Mouse (Mus musculus) left cerebral cortex, adult 2 months (tissue): ENCODE measurements around the gene Sephs2. TPM values are rescaled to one million over a fixed set of nuclear protein-coding genes. Genes with fewer than 3 reads are reported as not detected.
"Not testable (repeated sequence)": the region's sequence is repeated elsewhere in the genome, so short reads cannot be mapped to it uniquely, and the experiment has no call there.

Experiments used
- DNase-seq, 2 experiments: peaks; one replicate each; pipeline ENCODE4 v3.0.0; 2021 to 2022; ENCODE audit warnings: low spot score in 2 of 2, mixed read lengths in 1 of 2; ENCODE audit errors: extremely low spot score in 1 of 2
- H3K27ac ChIP-seq: fragments of 200-600 bp; 2 replicates; pipeline ENCODE4 v1.8.1; 2022
- H3K4me3 ChIP-seq: fragments of 200-600 bp; 2 replicates; pipeline ENCODE4 v1.8.1; 2022
- CTCF ChIP-seq: fragments of 200-600 bp; IDR thresholded peaks from 2 replicates; pipeline ENCODE4 v1.8.1; 2022; ENCODE audit warnings: antibody characterized with exemption, mild to moderate bottlenecking, moderate library complexity
- intact Hi-C: fragments of 180-260 bp; cut with DNase I; formaldehyde crosslinking; loops from one replicate; pipeline ENCODE4 v1.15.1; 2025
- total RNA-seq, 2 experiments: library from RNA; stranded (reverse); gene quantifications; 2 replicates each; pipeline ENCODE4 v1.2.3; 2021

Sephs2 gene
- total RNA-seq, 2 experiments from 2014 or later: 33.0 to 39.8 TPM

GRCm38 (mm10) chr7:127252414-127252813 is 21.4 kb downstream of the Sephs2 start:
- DNase-seq: no peak
- Histone ChIP-seq H3K27ac (no peak overlapping the region; the same call in 1 of the 2 replicates), H3K4me3 (no peak overlapping the region)
- intact Hi-C loops: no loop called here
- peak; percentile 61 for TF ChIP-seq CTCF

- DNase-seq, H3K27ac ChIP-seq, intact Hi-C loops, H3K4me3 ChIP-seq: not testable (repeated sequence)
Measured at GRCm38 (mm10) chr7:127250511-127250910, 23.3 kb downstream of the Sephs2 start.

- no peak for DNase-seq
- H3K27ac ChIP-seq: peak overlapping the region; percentile 97
- intact Hi-C loops: no loop called here
- peak overlapping the region; percentile 93 for H3K4me3 ChIP-seq
- TF ChIP-seq CTCF: no peak
Measured at GRCm38 (mm10) chr7:127244658-127245510, 29.0 kb downstream of the Sephs2 start.

- peak; percentile 27 for TF ChIP-seq CTCF
- peak within 1 kb of the TSS; percentile 93 for H3K4me3 ChIP-seq
- H3K27ac ChIP-seq: peak within 1 kb of the TSS; percentile 97
- intact Hi-C loops: no loop called here
- DNase-seq: peak; percentile 92 to 93
Measured at GRCm38 (mm10) chr7:127243870-127244657, 29.8 kb downstream of the Sephs2 start, which contains the start of gene Zfp771. Zfp771 (plus strand) TSS chr7:127244274.

- no peak for DNase-seq
- Histone ChIP-seq H3K4me3 (peak overlapping the region; percentile 93; the same call in 1 of the 2 replicates), H3K27ac (peak overlapping the region; percentile 97)
- intact Hi-C loops: no loop called here
- TF ChIP-seq CTCF: no peak; the same call in 1 of the 2 replicates
Measured at GRCm38 (mm10) chr7:127243361-127243867, 30.4 kb downstream of the Sephs2 start.

- Histone ChIP-seq H3K27ac (no peak overlapping the region), H3K4me3 (no peak overlapping the region)
- no peak for TF ChIP-seq CTCF
- intact Hi-C loops: no loop called here
- DNase-seq: no peak
Measured at GRCm38 (mm10) chr7:127234777-127235176, 39.1 kb downstream of the Sephs2 start.

GRCm38 (mm10) chr7:127233765-127234164 is 40.1 kb downstream of the Sephs2 start:
- no peak for TF ChIP-seq CTCF
- DNase-seq: no peak
- intact Hi-C loops: no loop called here
- H3K4me3 ChIP-seq: peak overlapping the region; percentile 96
- H3K27ac ChIP-seq: peak overlapping the region; percentile 93

- no peak for TF ChIP-seq CTCF
- DNase-seq: no peak
- H3K27ac ChIP-seq: peak overlapping the region; percentile 93
- intact Hi-C loops: no loop called here
- peak overlapping the region; percentile 96 for H3K4me3 ChIP-seq
Measured at GRCm38 (mm10) chr7:127233368-127233749, 40.5 kb downstream of the Sephs2 start.

- TF ChIP-seq CTCF: no peak
- DNase-seq: peak; percentile 82 to 83
- peak within 1 kb of the TSS; percentile 96 for H3K4me3 ChIP-seq
- peak within 1 kb of the TSS; percentile 93 for H3K27ac ChIP-seq
- intact Hi-C loops: no loop called here
Measured at GRCm38 (mm10) chr7:127232622-127233367, 41.1 kb downstream of the Sephs2 start, which contains the start of the genes Zfp553 and Sept1. Zfp553 (plus strand) TSS chr7:127233061. Sept1 (minus strand) TSS chr7:127233130.

- Histone ChIP-seq H3K27ac (peak overlapping the region; percentile 93), H3K4me3 (peak overlapping the region; percentile 96)
- no peak for DNase-seq
- TF ChIP-seq CTCF: no peak
- intact Hi-C loops: no loop called here
Measured at GRCm38 (mm10) chr7:127231826-127232621, 41.8 kb downstream of the Sephs2 start.
